Mouse (Mus musculus): Measurements from ENCODE around the gene Ndrg3.

DNA sequence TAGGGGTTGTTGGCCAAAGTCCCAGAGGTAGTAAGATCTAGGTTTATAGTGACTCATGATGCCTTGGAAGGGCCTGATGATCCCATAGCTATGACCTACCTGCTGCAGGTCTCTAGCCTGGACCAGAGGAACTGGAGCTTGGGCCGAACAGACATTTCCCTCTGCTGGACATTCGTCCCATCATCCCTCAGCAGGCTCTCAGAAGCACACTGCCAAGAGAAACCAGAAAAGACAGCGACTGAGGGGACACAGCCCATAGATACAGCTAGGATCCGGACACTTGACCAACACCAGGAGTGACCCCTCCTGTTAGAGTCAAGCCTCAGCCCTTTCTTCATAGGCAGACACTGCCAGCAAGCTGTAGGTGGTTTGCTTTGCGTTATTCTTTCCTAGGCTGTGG lies 68.8 kb downstream of the Ndrg3 start:
- no peak for TF ChIP-seq CTCF (IDR thresholded peaks at IDR 0.05; ENCODE audit: low read depth)
- no peak for TF ChIP-seq EP300 (IDR thresholded peaks at IDR 0.05; ENCODE audit: low read depth)
